Mouse (Mus musculus) left cerebral cortex, postnatal 36 days (tissue): ENCODE data around the gene Ccna1. TPM values are rescaled to one million over a fixed set of nuclear protein-coding genes. Genes with fewer than 3 reads are reported as not detected.

ENCODE experiments used
- DNase-seq, 2 experiments: peaks; one replicate each; pipeline ENCODE4 v3.0.0; 2021 to 2022; ENCODE audit warnings: low spot score in 2 of 2, mixed read lengths in 1 of 2
- intact Hi-C: fragments of 180-260 bp; cut with DNase I; formaldehyde crosslinking; loops from one replicate; pipeline ENCODE4 v1.15.1; 2025
- total RNA-seq, 2 experiments: library from RNA; stranded (reverse); gene quantifications; 2 replicates each; pipeline ENCODE4 v1.2.3; 2021

Gene Ccna1
- total RNA-seq, 2 experiments from 2014 or later = 1.7 to 1.9 TPM

- DNase-seq = peak; percentile 26 to 36
- intact Hi-C loops = loop anchor here (10.0 kb wide), 1 partner anchor 73 kb away; no protein-coding TSS in a partner anchor
Observed at GRCm38 (mm10) chr3:55067791-55068434, 12.6 kb upstream of the Ccna1 start.

GRCm38 (mm10) chr3:55066666-55067023 is 11.3 kb upstream of the Ccna1 start:
- intact Hi-C loops = loop anchor here (10.0 kb wide), 1 partner anchor 72 kb away; no protein-coding TSS in a partner anchor
- no peak for DNase-seq

- intact Hi-C loops = loop anchor here (2.0 to 10.0 kb wide), 2 partner anchors 71 to 257 kb away; no protein-coding TSS in a partner anchor
- DNase-seq = no peak
Observed at GRCm38 (mm10) chr3:55065738-55066665, 10.7 kb upstream of the Ccna1 start.

- peak; percentile 69 to 73 for DNase-seq
- intact Hi-C loops = loop anchor here (2.0 to 10.0 kb wide), 2 partner anchors 70 to 256 kb away; no protein-coding TSS in a partner anchor
Observed at GRCm38 (mm10) chr3:55064396-55064795, 9.1 kb upstream of the Ccna1 start.

GRCm38 (mm10) chr3:55062653-55063052 is 7.4 kb upstream of the Ccna1 start:
- intact Hi-C loops = loop anchor here (10.0 kb wide), 1 partner anchor 68 kb away; no protein-coding TSS in a partner anchor
- no peak for DNase-seq

GRCm38 (mm10) chr3:55056376-55056775 is 1.1 kb upstream of the Ccna1 start:
- no peak for DNase-seq
- intact Hi-C loops = loop anchor here (5.0 kb wide), 1 partner anchor 139 kb away; the partner anchor contains the start of gene Sertm1

- intact Hi-C loops = loop anchor here (5.0 kb wide), 1 partner anchor 138 kb away; the partner anchor contains the start of gene Sertm1
- no peak for DNase-seq
Observed at GRCm38 (mm10) chr3:55055747-55056120, 433 bp upstream of the Ccna1 start.

- intact Hi-C loops = no loop called here
- DNase-seq = no peak
Observed at GRCm38 (mm10) chr3:55054231-55054630, 1.1 kb downstream of the Ccna1 start.

- peak; percentile 25 to 37 for DNase-seq
- intact Hi-C loops = no loop called here
Observed at GRCm38 (mm10) chr3:55044601-55045370, 10.5 kb downstream of the Ccna1 start.

- no peak for DNase-seq
- intact Hi-C loops = no loop called here
Observed at GRCm38 (mm10) chr3:55037608-55038007, 17.7 kb downstream of the Ccna1 start.

GRCm38 (mm10) chr3:55027271-55027840 is 27.9 kb downstream of the Ccna1 start:
- no peak for DNase-seq
- intact Hi-C loops = no loop called here

GRCm38 (mm10) chr3:55025502-55025901 is 29.8 kb downstream of the Ccna1 start:
- intact Hi-C loops = no loop called here
- DNase-seq = no peak

GRCm38 (mm10) chr3:55023347-55023746 is 32.0 kb downstream of the Ccna1 start:
- no peak for DNase-seq
- intact Hi-C loops = no loop called here

- intact Hi-C loops = no loop called here
- DNase-seq = no peak
Observed at GRCm38 (mm10) chr3:55022247-55022646, 33.1 kb downstream of the Ccna1 start.

- intact Hi-C loops = no loop called here
Observed at GRCm38 (mm10) chr3:55012536-55012935, 42.8 kb downstream of the Ccna1 start.

GRCm38 (mm10) chr3:55011681-55012080 is 43.6 kb downstream of the Ccna1 start:
- intact Hi-C loops = no loop called here
- DNase-seq = no peak

More at GRCm38 (mm10) chr3:55012536-55012935, 42.8 kb downstream of the Ccna1 start:
- DNase-seq = no peak

GRCm38 (mm10) chr3:55008965-55009741 is 46.1 kb downstream of the Ccna1 start:
- DNase-seq = no peak
- intact Hi-C loops = no loop called here

GRCm38 (mm10) chr3:55004036-55004435 is 51.3 kb downstream of the Ccna1 start:
- DNase-seq = no peak
- intact Hi-C loops = no loop called here

GRCm38 (mm10) chr3:55001677-55002076 is 53.6 kb downstream of the Ccna1 start:
- no peak for DNase-seq
- intact Hi-C loops = no loop called here
